Mouse (Mus musculus): ENCODE data around the gene Tmed6. TPM values are rescaled to one million over a fixed set of nuclear protein-coding genes. Genes with fewer than 3 reads are reported as not detected.

The Tmed6 gene
- total RNA-seq, 2 experiments from 2014 or later: not detected

GRCm38 (mm10) chr8:107030058-107030457, 35.4 kb downstream of the Tmed6 start:
- intact Hi-C loops (cut with DNase I; ENCODE audit: low total_unique reads): no loop called here
- DNase-seq: no peak

GRCm38 (mm10) chr8:107029310-107029709, 36.1 kb downstream of the Tmed6 start:
- intact Hi-C loops (cut with DNase I; ENCODE audit: low total_unique reads): no loop called here
- DNase-seq: no peak

GRCm38 (mm10) chr8:107023479-107023878, 42.0 kb downstream of the Tmed6 start:
- intact Hi-C loops (cut with DNase I; ENCODE audit: low total_unique reads): no loop called here
- DNase-seq: no peak

GRCm38 (mm10) chr8:107014915-107015314, 50.5 kb downstream of the Tmed6 start:
- DNase-seq: no peak
- intact Hi-C loops (cut with DNase I; ENCODE audit: low total_unique reads): no loop called here

- DNase-seq: no peak
- intact Hi-C loops (cut with DNase I; ENCODE audit: low total_unique reads): no loop called here
These were observed 52.8 kb downstream of the Tmed6 start for GRCm38 (mm10) chr8:107012666-107013065.

Small RNA genes lying within 50 kb of the gene (microRNA-seq; reads per million reads assigned to microRNA genes)
- gene Mir7075: 0.50 to 1.3 reads per million in 2 experiments

Other genes with a start within 250 kb of the Tmed6 start
- 1 to 10 TPM; 1.3 to 2.3 TPM for gene Has3, start 195.4 kb downstream of the Tmed6 start, total RNA-seq (2021)
- gene Utp4, start 172.0 kb downstream of the Tmed6 start, total RNA-seq (2021): 10 to 100 TPM; 15.7 to 19.5 TPM
- 10 to 100 TPM; 11.0 to 13.9 TPM for gene Sntb2, start 129.9 kb downstream of the Tmed6 start, total RNA-seq (2021)
- gene Vps4a, start 34.4 kb downstream of the Tmed6 start, total RNA-seq (2021): 10 to 100 TPM; 50.6 to 51.1 TPM
- 10 to 100 TPM; 35.3 to 36.0 TPM for gene Pdf, start 17.0 kb downstream of the Tmed6 start, total RNA-seq (2021)
- 10 to 100 TPM; 16.9 to 17.7 TPM for gene Cog8, start 9.0 kb downstream of the Tmed6 start, total RNA-seq (2021)
- 10 to 100 TPM; 18.3 to 24.7 TPM for gene Nip7, start 8.8 kb downstream of the Tmed6 start, total RNA-seq (2021)
- gene Terf2, start 30.9 kb upstream of the Tmed6 start, total RNA-seq (2021): 10 to 100 TPM; 10.1 to 15.9 TPM
- 10 to 100 TPM; 21.9 to 25.3 TPM for gene Cyb5b, start 85.0 kb upstream of the Tmed6 start, total RNA-seq (2021)
- 10 to 100 TPM; 16.8 to 18.7 TPM for gene Nfat5, start 227.8 kb upstream of the Tmed6 start, total RNA-seq (2021)

Measured in gastrocnemius, postnatal 14 days (tissue).